In genomic region chr8:84947241-84947545, GRCm38 (mm10) we compare ENCODE assay signal across 9 mouse cellular contexts. TPM values are rescaled to one million over a fixed set of nuclear protein-coding genes. Genes with fewer than 3 reads are reported as not detected.
DNase-seq lines count a peak whose midpoint lies in the region; ATAC-seq and TF ChIP-seq lines count a peak whose summit lies in the region.
"Had no signal": no experiment of that assay in that cellular context is flagged by ENCODE, and none has a peak within 500 bp of the region (broad histone marks: within the 10 kb centered on the region; RNA-seq: fewer than 3 reads in every experiment).

No protein-coding gene starts in this region.

- peaks cover 69% of the 10 kb centered on the region for H3K27me3 ChIP-seq in heart, embryonic 11.5 days (ENCODE audit: control insufficient read depth, insufficient read depth, low read length)
- peaks cover 0 to 4% of the 10 kb centered on the region in 2 experiments for H3K27me3 ChIP-seq in MEL (ENCODE audit: control insufficient read depth in 1 of 2, insufficient read depth in 2 of 2, low read length in 2 of 2)
- peaks cover 47% of the 10 kb centered on the region for H3K27me3 ChIP-seq in hindbrain, embryonic 11.5 days (ENCODE audit: control insufficient read depth, insufficient read depth, low read length)

- H3K9ac ChIP-seq in heart, embryonic 11.5 days (ENCODE audit: low read depth, low read length): no peak overlapping the region
- H3K9ac ChIP-seq in MEL (ENCODE audit: control insufficient read depth, low read depth, low read length, poor library complexity, severe bottlenecking): no peak overlapping the region
- no peak overlapping the region for H3K9ac ChIP-seq in hindbrain, embryonic 11.5 days (ENCODE audit: low read depth, low read length)
- H3K9ac ChIP-seq: limb, embryonic 12.5 days had no signal

- no peak for TF ChIP-seq POLR2A in MEL (IDR thresholded peaks at IDR 0.05; ENCODE audit: control insufficient read depth in 1 of 2, insufficient read depth in 1 of 2, low read depth in 1 of 2, low read length in 2 of 2, poor library complexity in 1 of 2)

- H3K79me2 ChIP-seq in MEL (ENCODE audit: control insufficient read depth, insufficient read depth, low read length, poor library complexity): no peaks in the 10 kb centered on the region

- no peak for ATAC-seq in heart, embryonic 11.5 days (replicated peaks; ENCODE audit: insufficient number of reproducible peaks, low FRiP score, low TSS enrichment)
- no peak for ATAC-seq in hindbrain, embryonic 11.5 days (ENCODE audit: low FRiP score)

- TF ChIP-seq EP300 in MEL (IDR thresholded peaks at IDR 0.05; ENCODE audit: low read depth in 1 of 2, low read length in 2 of 2): no peak

- peaks cover 4% of the 10 kb centered on the region; the same call in 1 of the 2 replicates for H3K4me1 ChIP-seq in heart, embryonic 11.5 days (ENCODE audit: control insufficient read depth, insufficient read depth, low read length)
- H3K4me1 ChIP-seq in MEL (ENCODE audit: control insufficient read depth in 1 of 2, insufficient read depth in 2 of 2, low read length in 2 of 2): no peaks in the 10 kb centered on the region; a peak in 1 of 4 replicates
- H3K4me1 ChIP-seq in hindbrain, embryonic 11.5 days (replicated peaks; ENCODE audit: control insufficient read depth, insufficient read depth, low read length): peaks cover 5% of the 10 kb centered on the region; the same call in 1 of the 2 replicates

- no peak overlapping the region for H3K27ac ChIP-seq in heart, embryonic 11.5 days (ENCODE audit: low read depth, low read length)
- no peak overlapping the region for H3K27ac ChIP-seq in MEL (ENCODE audit: control insufficient read depth, low read depth, low read length)
- H3K27ac ChIP-seq in hindbrain, embryonic 11.5 days (ENCODE audit: low read depth, low read length): no peak overlapping the region
- H3K27ac ChIP-seq: limb, embryonic 12.5 days had no signal

- H3K4me2 ChIP-seq in heart, embryonic 11.5 days: no peak overlapping the region
- H3K4me2 ChIP-seq in hindbrain, embryonic 11.5 days (replicated peaks; ENCODE audit: low read depth, low read length): no peak overlapping the region
- H3K4me2 ChIP-seq: limb, embryonic 12.5 days had no signal

- WGBS in heart, embryonic 11.5 days (ENCODE audit: insufficient replicate concordance): 14% methylated on average over 9 of the region's 9 CpGs
- WGBS in hindbrain, embryonic 11.5 days: 14% methylated on average over 9 of the region's 9 CpGs

- H3K9me3 ChIP-seq in heart, embryonic 11.5 days (replicated peaks; ENCODE audit: control insufficient read depth, low read length): no peaks in the 10 kb centered on the region
- no peaks in the 10 kb centered on the region for H3K9me3 ChIP-seq in MEL (replicated peaks; ENCODE audit: insufficient read depth, low read length)
- H3K9me3 ChIP-seq in hindbrain, embryonic 11.5 days (ENCODE audit: control insufficient read depth, low read length): no peaks in the 10 kb centered on the region
- H3K9me3 ChIP-seq: limb, embryonic 12.5 days had no signal

- peak; percentile 61 to 73 for DNase-seq in heart, postnatal 10 days
- DNase-seq in MEL (ENCODE audit: low read depth, low spot score): peak; percentile 75
- DNase-seq in hindbrain, embryonic 11.5 days (ENCODE audit: low spot score): peak; percentile 71
- DNase-seq in lung, postnatal 4 days: peak; percentile 44 to 60
- no peak for DNase-seq in layer of hippocampus, postnatal 14 days (ENCODE audit: low spot score in 2 of 2)
- no peak for DNase-seq in left cerebral cortex, postnatal 14 days (ENCODE audit: low spot score in 2 of 2)
- DNase-seq in cerebellum, adult 18-20 months: no peak

- TF ChIP-seq CTCF in MEL (IDR thresholded peaks at IDR 0.05 in 2 of 3, conservative IDR thresholded peaks at IDR 0.05 in 1 of 3; ENCODE audit: control insufficient read depth in 1 of 3, insufficient read depth in 1 of 3, low read depth in 2 of 3, low read length in 3 of 3, poor library complexity in 1 of 3, severe bottlenecking in 1 of 3): no peak

- no peak for TF ChIP-seq RAD21 in MEL (IDR thresholded peaks at IDR 0.05; ENCODE audit: low read depth, low read length)

- intact Hi-C loops in heart, postnatal 10 days (cut with DNase I): no loop called here
- intact Hi-C loops in left cerebral cortex, postnatal 14 days (cut with DNase I): no loop called here

- H3K36me3 ChIP-seq in heart, embryonic 11.5 days (ENCODE audit: control insufficient read depth, insufficient read depth, low read length): no peaks in the 10 kb centered on the region
- H3K36me3 ChIP-seq in MEL (ENCODE audit: control insufficient read depth in 1 of 2, insufficient read depth in 2 of 2, low read length in 2 of 2): no peaks in the 10 kb centered on the region
- H3K36me3 ChIP-seq in hindbrain, embryonic 11.5 days (ENCODE audit: control insufficient read depth, insufficient read depth, low read length): no peaks in the 10 kb centered on the region
- H3K36me3 ChIP-seq: limb, embryonic 12.5 days had no signal

- H3K4me3 ChIP-seq in heart, embryonic 11.5 days (ENCODE audit: low read depth, low read length): no peak overlapping the region
- no peak overlapping the region for H3K4me3 ChIP-seq in MEL (ENCODE audit: control insufficient read depth in 1 of 2, insufficient read depth in 1 of 2, low read depth in 2 of 2, low read length in 2 of 2)
- no peak overlapping the region for H3K4me3 ChIP-seq in hindbrain, embryonic 11.5 days (ENCODE audit: low read depth, low read length)
- H3K4me3 ChIP-seq: limb, embryonic 12.5 days had no signal

TF ChIP-seq in MEL, 35 proteins besides CTCF, POLR2A, EP300 and RAD21:
- TF ChIP-seq MXI1 (IDR thresholded peaks at IDR 0.05; ENCODE audit: low read depth, low read length) (peak; percentile 98), MYC (IDR thresholded peaks at IDR 0.05; ENCODE audit: low read depth, low read length) (no peak), SIN3A (IDR thresholded peaks at IDR 0.05; ENCODE audit: low read length) (peak; percentile 100)
TF ChIP-seq in MEL: peak in this region for 2.

RNA-seq across cellular contexts. Expression of gene Rtbdn, which starts 0.4 kb away (rescaled TPM):
- not detected for total RNA-seq in heart, postnatal 10 days (2021)
- not detected in 2 replicates for polyA plus RNA-seq in heart, embryonic 11.5 days (2014; fragmentation: Nextera tagmentation; extraction: Ambion mirVana)
- total RNA-seq in MEL (2012; rRNA removed): 0.08 TPM in 1 of 2 replicates, not detected in the other
- under 1 TPM in 1 of 2 experiments, not detected in 1; 0.11 TPM for polyA plus RNA-seq in MEL (2012; ENCODE audit: insufficient read depth in 1 of 2, insufficient read length in 2 of 2, low read depth in 1 of 2, low replicate concordance in 2 of 2, missing spikeins in 1 of 2)
- 0.14 TPM in 1 of 2 replicates, not detected in the other for polyA plus RNA-seq in hindbrain, embryonic 11.5 days (2014; fragmentation: Nextera tagmentation; extraction: Ambion mirVana)
- total RNA-seq in layer of hippocampus, postnatal 14 days (2021): 1 to 10 TPM; 1.5 to 1.8 TPM
- total RNA-seq in left cerebral cortex, postnatal 14 days (2021): 1 to 10 TPM; 1.6 to 2.1 TPM

RNA-seq across cellular contexts. Expression of gene Mast1, which starts 10.0 kb away (rescaled TPM):
- total RNA-seq in heart, postnatal 10 days (2021): under 1 TPM in 1 of 2 experiments, not detected in 1; 0.07 TPM
- 0.27 TPM in 1 of 2 replicates, not detected in the other for polyA plus RNA-seq in heart, embryonic 11.5 days (2014; fragmentation: Nextera tagmentation; extraction: Ambion mirVana)
- 0.49 and 0.77 TPM in 2 replicates for total RNA-seq in MEL (2012; rRNA removed)
- polyA plus RNA-seq in MEL (2012; ENCODE audit: insufficient read depth in 1 of 2, insufficient read length in 2 of 2, low read depth in 1 of 2, low replicate concordance in 2 of 2, missing spikeins in 1 of 2): 1 to 10 TPM in 1 of 2 experiments, not detected in 1; 4.5 TPM
- polyA plus RNA-seq in hindbrain, embryonic 11.5 days (2014; fragmentation: Nextera tagmentation; extraction: Ambion mirVana): 10.2 and 11.4 TPM in 2 replicates
- total RNA-seq in layer of hippocampus, postnatal 14 days (2021): 100 to 1,000 TPM; 127 to 140 TPM
- 100 to 1,000 TPM; 139 to 146 TPM for total RNA-seq in left cerebral cortex, postnatal 14 days (2021)

RNA-seq across cellular contexts. Expression of gene Gm49661, which starts 22.0 kb away (rescaled TPM):
- 1 to 10 TPM in 1 of 2 experiments, not detected in 1; 1.6 TPM for total RNA-seq in heart, postnatal 10 days (2021)
- polyA plus RNA-seq in heart, embryonic 11.5 days (2014; fragmentation: Nextera tagmentation; extraction: Ambion mirVana): not detected in 2 replicates
- 3.9 and 4.7 TPM in 2 replicates for total RNA-seq in MEL (2012; rRNA removed)
- not detected for polyA plus RNA-seq in MEL (2012; ENCODE audit: insufficient read depth in 1 of 2, insufficient read length in 2 of 2, low read depth in 1 of 2, low replicate concordance in 2 of 2, missing spikeins in 1 of 2)
- not detected in 2 replicates for polyA plus RNA-seq in hindbrain, embryonic 11.5 days (2014; fragmentation: Nextera tagmentation; extraction: Ambion mirVana)
- not detected for total RNA-seq in layer of hippocampus, postnatal 14 days (2021)
- total RNA-seq in left cerebral cortex, postnatal 14 days (2021): not detected
- polyA plus RNA-seq: limb, embryonic 12.5 days had no signal

RNA-seq across cellular contexts. Expression of gene Prdx2, which starts 22.2 kb away (rescaled TPM):
- total RNA-seq in heart, postnatal 10 days (2021): 100 to 1,000 TPM; 689 to 769 TPM
- 862 and 992 TPM in 2 replicates for polyA plus RNA-seq in heart, embryonic 11.5 days (2014; fragmentation: Nextera tagmentation; extraction: Ambion mirVana)
- total RNA-seq in MEL (2012; rRNA removed): 502 and 643 TPM in 2 replicates
- 100 to 1,000 TPM; 679 to 773 TPM for polyA plus RNA-seq in MEL (2012; ENCODE audit: insufficient read depth in 1 of 2, insufficient read length in 2 of 2, low read depth in 1 of 2, low replicate concordance in 2 of 2, missing spikeins in 1 of 2)
- polyA plus RNA-seq in hindbrain, embryonic 11.5 days (2014; fragmentation: Nextera tagmentation; extraction: Ambion mirVana): 1,367 and 1,409 TPM in 2 replicates
- 100 to 1,000 TPM; 417 to 431 TPM for total RNA-seq in layer of hippocampus, postnatal 14 days (2021)
- total RNA-seq in left cerebral cortex, postnatal 14 days (2021): 100 to 1,000 TPM; 402 to 429 TPM

RNA-seq across cellular contexts. Expression of gene Rnaseh2a, which starts 22.4 kb away (rescaled TPM):
- 10 to 100 TPM; 53.4 to 55.4 TPM for total RNA-seq in heart, postnatal 10 days (2021)
- 95.9 and 106 TPM in 2 replicates for polyA plus RNA-seq in heart, embryonic 11.5 days (2014; fragmentation: Nextera tagmentation; extraction: Ambion mirVana)
- total RNA-seq in MEL (2012; rRNA removed): 105 TPM in 2 replicates
- polyA plus RNA-seq in MEL (2012; ENCODE audit: insufficient read depth in 1 of 2, insufficient read length in 2 of 2, low read depth in 1 of 2, low replicate concordance in 2 of 2, missing spikeins in 1 of 2): 100 to 1,000 TPM in 1 of 2 experiments, not detected in 1; 109 TPM
- 98.5 and 104 TPM in 2 replicates for polyA plus RNA-seq in hindbrain, embryonic 11.5 days (2014; fragmentation: Nextera tagmentation; extraction: Ambion mirVana)
- total RNA-seq in layer of hippocampus, postnatal 14 days (2021): 10 to 100 TPM; 34.3 to 34.4 TPM
- total RNA-seq in left cerebral cortex, postnatal 14 days (2021): 10 to 100 TPM; 38.1 to 52.0 TPM

Comparison
In these comparisons a context has a peak if more than half of its experiments do, and no peak if none do; other contexts are left out.
1. DNase-seq: peak in heart, postnatal 10 days (2 of 2), MEL (single experiment), hindbrain, embryonic 11.5 days (single experiment) and lung, postnatal 4 days (2 of 2); none in layer of hippocampus, postnatal 14 days (0 of 2), left cerebral cortex, postnatal 14 days (0 of 2) and cerebellum, adult 18-20 months (0 of 2).
2. RNA of gene Mast1, which starts 10.0 kb away (total RNA-seq): 139 to 146 TPM in left cerebral cortex, postnatal 14 days and 127 to 140 TPM in layer of hippocampus, postnatal 14 days; 0.49 to 0.77 TPM in MEL and 0.07 TPM in heart, postnatal 10 days; every median in the first group is over 10 times any median in the second.